Mouse (Mus musculus) thymus, adult 2 months (tissue): ENCODE measurements around the gene Plppr5.

Experiments
- CTCF ChIP-seq: fragments of 200-500 bp; IDR thresholded peaks from 2 replicates; pipeline ENCODE4 v1.5.1; 2012; ENCODE audit warnings: mild to moderate bottlenecking, control low read depth, low read length, moderate library complexity, borderline replicate concordance; ENCODE audit not compliant: control insufficient read depth, poor library complexity, insufficient read depth; ENCODE audit errors: extremely low read depth
- POLR2A ChIP-seq: fragments of 200-500 bp; IDR thresholded peaks from 2 replicates; pipeline ENCODE4 v1.6.1; 2012; ENCODE audit warnings: mild to moderate bottlenecking, low read length, control low read depth, moderate library complexity; ENCODE audit not compliant: control insufficient read depth, poor library complexity, insufficient read depth; ENCODE audit errors: extremely low read depth

DNA sequence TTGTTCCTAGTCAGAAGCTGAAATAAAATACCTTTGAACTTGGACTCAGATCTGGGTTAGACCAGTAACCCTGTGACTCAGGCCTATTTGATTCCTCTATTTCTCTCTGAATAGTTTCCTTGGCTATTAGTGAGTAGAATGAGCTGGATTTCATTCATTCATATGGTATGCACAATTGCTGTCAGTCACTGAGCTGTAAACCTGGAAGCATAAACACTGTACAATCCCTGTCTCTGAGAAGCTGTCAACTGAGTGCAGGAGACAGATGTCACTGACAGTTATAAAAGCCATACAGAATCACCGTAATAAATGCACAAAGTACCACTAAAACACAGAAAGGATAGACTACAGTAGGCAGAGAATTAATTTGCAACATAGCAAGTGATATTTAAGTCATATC, 40.2 kb downstream of the Plppr5 start:
- TF ChIP-seq CTCF (no peak), POLR2A (no peak)
